Mouse (Mus musculus): ENCODE results near the gene Tril. TPM values are rescaled to one million over a fixed set of nuclear protein-coding genes. Genes with fewer than 3 reads are reported as not detected.

Gene Tril
- polyA plus RNA-seq (2014; fragmentation: Nextera tagmentation; extraction: Ambion mirVana): 5.3 and 5.5 TPM in 2 replicates

DNA sequence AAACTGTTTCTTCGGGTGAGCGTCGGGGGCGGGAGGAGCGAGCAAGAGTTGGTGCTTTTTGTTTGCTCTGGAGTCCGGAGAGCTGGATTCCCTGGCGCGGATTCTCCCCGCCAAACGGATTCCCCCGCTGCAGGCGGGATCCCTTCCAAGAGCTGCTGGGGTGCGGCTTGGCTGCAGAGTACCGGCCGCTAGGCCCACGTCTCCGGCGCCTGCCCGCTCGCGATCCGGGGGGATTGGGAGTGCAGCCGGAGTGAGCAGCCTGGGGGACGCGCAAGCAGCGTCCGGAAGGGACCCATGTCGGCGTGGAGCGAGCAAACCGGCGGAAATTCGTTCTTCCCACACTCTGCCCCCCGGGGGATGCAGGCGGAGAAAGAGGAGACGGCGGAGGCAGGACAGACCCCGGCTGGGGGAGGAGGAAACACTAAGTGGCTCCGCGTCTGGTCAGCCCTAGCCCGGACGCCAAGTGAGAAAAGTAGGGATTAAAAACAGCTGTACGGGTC lies at the start of gene Tril:
Gene Tril, minus strand, starts transcription at position 345 of the 500 bp plus-strand sequence.
- H3K9ac ChIP-seq (ENCODE audit: low read depth, low read length): peak within 1 kb of the TSS; percentile 76
- H3K27ac ChIP-seq (ENCODE audit: low read depth, low read length): peak within 1 kb of the TSS; percentile 50
- H3K36me3 ChIP-seq (ENCODE audit: control insufficient read depth, insufficient read depth, low read length): no peaks in the 10 kb centered on the region
- H3K4me3 ChIP-seq (ENCODE audit: low read depth, low read length): peak within 1 kb of the TSS; percentile 59
- peaks cover 48% of the 10 kb centered on the region for H3K27me3 ChIP-seq (ENCODE audit: control insufficient read depth, insufficient read depth, low read length)
- peak; percentile 40 for ATAC-seq (replicated peaks; ENCODE audit: insufficient number of reproducible peaks, low FRiP score, low TSS enrichment)
- H3K4me1 ChIP-seq (ENCODE audit: control insufficient read depth, insufficient read depth, low read length): peaks cover 22% of the 10 kb centered on the region
- WGBS (ENCODE audit: insufficient replicate concordance): under 1% methylated on average over 43 of the region's 43 CpGs
- H3K9me3 ChIP-seq (replicated peaks; ENCODE audit: control insufficient read depth, low read length): no peaks in the 10 kb centered on the region
- H3K4me2 ChIP-seq: peak within 1 kb of the TSS; percentile 87

DNA sequence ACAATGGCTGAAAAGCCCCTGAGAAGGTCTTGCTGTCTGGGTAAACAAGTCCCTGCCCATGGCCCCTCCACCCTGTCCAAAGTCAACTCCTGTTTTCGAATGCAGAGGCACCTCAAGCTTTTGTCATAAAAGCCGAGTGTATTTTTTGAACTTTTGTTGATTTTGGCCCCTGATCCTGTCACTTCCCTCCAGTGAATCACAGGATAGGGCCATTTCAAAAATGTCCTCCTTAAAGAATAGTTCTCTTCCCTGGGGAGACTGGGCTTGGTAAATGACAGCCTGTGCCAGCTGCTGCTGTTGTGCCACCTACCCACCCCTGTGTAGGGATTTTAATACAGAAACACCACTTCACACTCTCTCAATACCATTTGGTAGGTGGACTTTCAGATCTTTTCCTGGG lies 42.4 kb upstream of the Tril start:
- Histone ChIP-seq H3K27ac (ENCODE audit: low read depth, low read length) (no peak overlapping the region), H3K9me3 (replicated peaks; ENCODE audit: control insufficient read depth, low read length) (no peaks in the 10 kb centered on the region), H3K4me3 (ENCODE audit: low read depth, low read length) (no peak overlapping the region), H3K9ac (ENCODE audit: low read depth, low read length) (no peak overlapping the region), H3K4me1 (ENCODE audit: control insufficient read depth, insufficient read depth, low read length) (no peaks in the 10 kb centered on the region), H3K36me3 (ENCODE audit: control insufficient read depth, insufficient read depth, low read length) (no peaks in the 10 kb centered on the region), H3K27me3 (ENCODE audit: control insufficient read depth, insufficient read depth, low read length) (no peaks in the 10 kb centered on the region), H3K4me2 (no peak overlapping the region)
- 54% methylated on average over 2 of the region's 2 CpGs for WGBS (ENCODE audit: insufficient replicate concordance)
- no peak for ATAC-seq (replicated peaks; ENCODE audit: insufficient number of reproducible peaks, low FRiP score, low TSS enrichment)

DNA sequence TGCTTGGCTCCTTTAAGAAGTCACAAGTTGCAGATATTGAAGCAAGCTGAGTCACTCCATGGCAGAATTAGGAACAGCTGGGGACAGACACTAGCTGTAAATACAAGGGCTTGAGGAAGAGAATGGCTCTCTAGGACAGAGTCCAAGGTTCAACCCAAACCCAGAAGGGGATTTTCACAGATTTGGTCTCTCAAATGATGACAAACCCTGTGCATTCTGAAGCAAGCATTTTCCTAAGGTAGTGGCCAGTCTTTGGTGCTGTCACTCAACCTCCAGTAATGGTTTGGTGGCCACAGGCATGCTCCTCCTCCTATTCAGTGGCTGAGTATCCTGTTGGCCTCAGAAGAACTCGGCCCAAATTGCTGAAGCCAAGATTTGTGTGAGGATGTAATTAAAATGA lies 38.5 kb upstream of the Tril start:
- no peak overlapping the region for H3K4me3 ChIP-seq (ENCODE audit: low read depth, low read length)
- H3K4me2 ChIP-seq: no peak overlapping the region
- 47% methylated on average over 1 of the region's 1 CpGs for WGBS (ENCODE audit: insufficient replicate concordance)
- ATAC-seq (replicated peaks; ENCODE audit: insufficient number of reproducible peaks, low FRiP score, low TSS enrichment): no peak
- H3K27ac ChIP-seq (ENCODE audit: low read depth, low read length): no peak overlapping the region
- no peaks in the 10 kb centered on the region for H3K27me3 ChIP-seq (ENCODE audit: control insufficient read depth, insufficient read depth, low read length)
- no peaks in the 10 kb centered on the region for H3K36me3 ChIP-seq (ENCODE audit: control insufficient read depth, insufficient read depth, low read length)
- H3K9me3 ChIP-seq (replicated peaks; ENCODE audit: control insufficient read depth, low read length): no peaks in the 10 kb centered on the region
- no peaks in the 10 kb centered on the region for H3K4me1 ChIP-seq (ENCODE audit: control insufficient read depth, insufficient read depth, low read length)
- H3K9ac ChIP-seq (ENCODE audit: low read depth, low read length): no peak overlapping the region

DNA sequence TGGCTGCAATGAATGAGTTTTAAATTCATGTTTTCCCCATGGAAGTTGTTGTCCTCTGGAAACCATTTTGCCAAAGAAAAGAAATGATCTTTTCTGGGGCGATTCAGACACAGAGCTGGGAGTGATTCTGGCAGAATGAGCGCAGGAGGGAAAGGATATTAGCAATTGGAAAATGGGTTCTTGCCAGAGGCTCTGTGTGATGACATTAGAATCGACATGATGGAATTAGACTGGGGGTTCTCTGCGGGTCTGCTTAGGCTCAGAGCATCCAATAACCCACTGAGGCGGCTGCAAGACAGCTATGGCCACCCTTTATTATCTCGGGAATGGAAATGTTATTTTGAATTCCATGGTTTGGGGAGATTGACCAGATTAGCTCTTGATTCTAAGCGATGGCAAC lies 37.2 kb upstream of the Tril start:
- Histone ChIP-seq H3K9ac (ENCODE audit: low read depth, low read length) (no peak overlapping the region), H3K4me3 (ENCODE audit: low read depth, low read length) (no peak overlapping the region), H3K4me2 (no peak overlapping the region), H3K27me3 (ENCODE audit: control insufficient read depth, insufficient read depth, low read length) (no peaks in the 10 kb centered on the region), H3K36me3 (ENCODE audit: control insufficient read depth, insufficient read depth, low read length) (no peaks in the 10 kb centered on the region), H3K9me3 (replicated peaks; ENCODE audit: control insufficient read depth, low read length) (no peaks in the 10 kb centered on the region), H3K4me1 (ENCODE audit: control insufficient read depth, insufficient read depth, low read length) (no peaks in the 10 kb centered on the region), H3K27ac (ENCODE audit: low read depth, low read length) (no peak overlapping the region)
- 70% methylated on average over 7 of the region's 7 CpGs for WGBS (ENCODE audit: insufficient replicate concordance)
- no peak for ATAC-seq (replicated peaks; ENCODE audit: insufficient number of reproducible peaks, low FRiP score, low TSS enrichment)

DNA sequence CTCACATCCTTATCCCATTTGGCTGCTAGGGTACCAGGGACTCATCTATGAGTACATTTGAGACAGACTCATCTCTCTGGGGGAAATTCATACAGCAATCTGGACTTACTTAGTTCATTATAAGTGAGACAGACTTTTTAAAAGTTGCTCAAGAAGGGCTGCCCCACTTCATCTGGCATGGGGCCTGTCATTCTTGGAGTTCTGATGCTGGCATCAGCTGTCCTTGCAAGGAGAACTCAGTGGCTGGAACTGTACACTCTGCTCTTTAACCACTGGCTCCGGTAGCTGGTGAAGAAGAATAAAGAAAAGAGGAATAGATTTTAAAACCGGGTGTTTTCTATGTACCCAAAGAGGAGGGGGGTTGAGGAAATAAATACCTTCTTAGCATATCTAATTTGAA lies 36.1 kb upstream of the Tril start:
- H3K27ac ChIP-seq (ENCODE audit: low read depth, low read length): no peak overlapping the region
- no peak overlapping the region for H3K9ac ChIP-seq (ENCODE audit: low read depth, low read length)
- 75% methylated on average over 2 of the region's 2 CpGs for WGBS (ENCODE audit: insufficient replicate concordance)
- H3K4me3 ChIP-seq (ENCODE audit: low read depth, low read length): no peak overlapping the region
- no peak overlapping the region for H3K4me2 ChIP-seq
- H3K36me3 ChIP-seq (ENCODE audit: control insufficient read depth, insufficient read depth, low read length): no peaks in the 10 kb centered on the region
- H3K9me3 ChIP-seq (replicated peaks; ENCODE audit: control insufficient read depth, low read length): no peaks in the 10 kb centered on the region
- no peak for ATAC-seq (replicated peaks; ENCODE audit: insufficient number of reproducible peaks, low FRiP score, low TSS enrichment)
- no peaks in the 10 kb centered on the region for H3K27me3 ChIP-seq (ENCODE audit: control insufficient read depth, insufficient read depth, low read length)
- H3K4me1 ChIP-seq (ENCODE audit: control insufficient read depth, insufficient read depth, low read length): no peaks in the 10 kb centered on the region

DNA sequence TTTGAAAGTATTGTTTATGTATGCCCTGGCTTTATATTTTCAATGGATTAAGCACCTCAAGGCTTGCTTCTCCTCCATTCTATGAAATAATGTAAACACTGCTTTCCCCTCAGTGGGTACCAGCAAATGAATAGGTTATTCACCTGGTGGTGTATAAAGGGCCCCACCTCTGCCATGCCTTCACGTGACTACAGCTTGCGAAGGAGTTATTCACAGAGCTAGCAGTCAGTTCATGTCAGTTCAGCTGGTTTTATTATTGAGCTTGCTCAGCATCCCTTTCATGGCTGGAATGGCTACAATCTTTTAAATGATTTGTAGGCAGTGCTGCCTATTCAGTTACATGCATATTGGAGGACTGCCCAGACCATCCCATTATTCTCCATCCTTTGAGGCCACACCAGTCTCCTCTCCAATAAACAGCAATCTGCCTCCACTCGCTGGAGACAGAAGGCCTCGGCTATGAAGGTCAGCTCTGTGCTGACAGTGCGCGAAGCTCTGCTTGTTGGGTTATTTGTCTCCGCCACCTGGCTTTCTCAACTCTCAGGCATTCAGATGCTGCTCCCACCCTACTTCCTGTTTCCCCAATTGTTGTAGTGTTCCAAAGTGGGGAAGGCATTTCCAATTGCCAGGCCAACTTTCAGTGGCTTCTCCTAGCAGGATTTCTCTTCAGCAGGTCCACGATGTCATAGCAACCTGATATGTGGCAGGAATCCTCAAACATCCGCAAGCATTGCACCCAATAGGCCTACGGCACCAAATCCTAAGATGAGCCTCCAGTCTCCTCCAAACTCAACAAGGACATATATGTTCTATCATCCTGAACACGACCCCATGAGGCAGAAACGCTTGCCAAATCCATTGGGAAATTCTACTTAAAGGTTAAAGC lies 34.6 kb upstream of the Tril start:
- H3K27ac ChIP-seq (ENCODE audit: low read depth, low read length): no peak overlapping the region
- H3K4me1 ChIP-seq (ENCODE audit: control insufficient read depth, insufficient read depth, low read length): no peaks in the 10 kb centered on the region
- H3K36me3 ChIP-seq (ENCODE audit: control insufficient read depth, insufficient read depth, low read length): no peaks in the 10 kb centered on the region
- H3K9ac ChIP-seq (ENCODE audit: low read depth, low read length): no peak overlapping the region
- no peak overlapping the region for H3K4me3 ChIP-seq (ENCODE audit: low read depth, low read length)
- H3K27me3 ChIP-seq (ENCODE audit: control insufficient read depth, insufficient read depth, low read length): no peaks in the 10 kb centered on the region
- no peak for ATAC-seq (replicated peaks; ENCODE audit: insufficient number of reproducible peaks, low FRiP score, low TSS enrichment)
- no peak overlapping the region for H3K4me2 ChIP-seq
- H3K9me3 ChIP-seq (replicated peaks; ENCODE audit: control insufficient read depth, low read length): no peaks in the 10 kb centered on the region
- WGBS (ENCODE audit: insufficient replicate concordance): 81% methylated on average over 12 of the region's 12 CpGs

DNA sequence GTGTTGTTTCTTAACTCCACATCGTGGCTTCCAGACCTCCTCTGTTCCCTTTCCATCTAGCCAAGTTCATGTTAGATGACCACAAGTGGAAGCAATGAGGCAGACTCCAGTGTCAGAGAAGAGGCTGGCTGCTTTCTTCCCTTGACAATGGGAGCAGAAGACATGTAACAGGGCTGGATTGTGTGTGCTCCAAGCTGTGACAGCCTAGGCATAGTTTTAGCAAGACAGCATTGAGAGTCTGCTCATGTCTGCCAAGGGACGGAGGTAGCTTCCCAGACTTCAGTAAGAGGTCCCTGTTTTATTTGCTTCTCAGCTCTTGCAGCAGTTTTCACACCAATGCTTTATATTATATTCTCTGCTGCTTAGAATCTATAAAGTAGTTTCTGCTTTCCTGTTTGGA lies 33.6 kb upstream of the Tril start:
- Histone ChIP-seq H3K27me3 (ENCODE audit: control insufficient read depth, insufficient read depth, low read length) (no peaks in the 10 kb centered on the region), H3K27ac (ENCODE audit: low read depth, low read length) (no peak overlapping the region), H3K4me2 (no peak overlapping the region), H3K9ac (ENCODE audit: low read depth, low read length) (no peak overlapping the region), H3K36me3 (ENCODE audit: control insufficient read depth, insufficient read depth, low read length) (no peaks in the 10 kb centered on the region), H3K4me1 (ENCODE audit: control insufficient read depth, insufficient read depth, low read length) (no peaks in the 10 kb centered on the region), H3K9me3 (replicated peaks; ENCODE audit: control insufficient read depth, low read length) (no peaks in the 10 kb centered on the region), H3K4me3 (ENCODE audit: low read depth, low read length) (no peak overlapping the region)
- ATAC-seq (replicated peaks; ENCODE audit: insufficient number of reproducible peaks, low FRiP score, low TSS enrichment): no peak
- 82% methylated on average over 2 of the region's 2 CpGs for WGBS (ENCODE audit: insufficient replicate concordance)

DNA sequence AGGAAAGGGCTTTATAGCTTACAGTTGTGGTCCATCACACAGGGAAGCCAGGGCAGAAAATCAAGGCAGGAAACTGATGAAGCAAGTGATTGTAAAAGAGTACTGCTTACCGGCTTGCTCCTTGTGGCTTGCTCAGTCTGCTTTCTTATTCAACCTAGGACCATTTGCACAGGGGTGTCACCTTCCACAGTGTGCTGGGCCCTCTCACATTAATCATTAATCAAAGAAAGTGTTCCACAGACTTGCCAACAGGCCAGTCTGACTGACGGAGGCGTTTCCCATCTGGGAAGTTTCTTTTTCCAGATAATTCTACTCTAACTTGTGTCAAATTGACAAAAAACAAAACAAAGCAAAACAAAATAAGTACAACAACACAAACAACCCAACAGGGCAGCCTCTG lies 32.9 kb upstream of the Tril start:
- no peak for ATAC-seq (replicated peaks; ENCODE audit: insufficient number of reproducible peaks, low FRiP score, low TSS enrichment)
- H3K27ac ChIP-seq (ENCODE audit: low read depth, low read length): no peak overlapping the region
- 56% methylated on average over 3 of the region's 3 CpGs for WGBS (ENCODE audit: insufficient replicate concordance)

DNA sequence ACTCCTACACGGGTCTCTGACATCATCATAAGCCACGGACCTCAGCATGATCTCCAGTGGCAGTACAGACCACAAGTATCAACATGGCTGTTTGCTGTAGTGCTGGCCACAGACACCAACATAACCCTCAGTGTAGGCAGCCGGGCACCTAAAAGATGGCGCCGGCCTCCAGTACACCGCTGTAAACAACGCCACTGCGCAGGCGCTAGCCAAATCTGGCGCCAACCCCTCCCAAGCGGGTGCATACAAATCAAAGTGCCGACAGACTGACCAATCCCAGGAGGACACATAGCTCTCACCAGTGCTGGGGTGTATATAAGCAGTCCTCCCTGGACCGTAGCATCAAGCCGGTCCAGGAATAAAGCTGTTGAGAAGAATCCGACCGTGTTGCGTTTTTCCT lies 24.0 kb upstream of the Tril start:
- 92% methylated on average over 17 of the region's 17 CpGs for WGBS (ENCODE audit: insufficient replicate concordance)
- ATAC-seq (replicated peaks; ENCODE audit: insufficient number of reproducible peaks, low FRiP score, low TSS enrichment): no peak

More for the DNA sequence above, 32.9 kb upstream of the Tril start:
- Histone ChIP-seq H3K4me2 (no peak overlapping the region), H3K9me3 (replicated peaks; ENCODE audit: control insufficient read depth, low read length) (no peaks in the 10 kb centered on the region), H3K27me3 (ENCODE audit: control insufficient read depth, insufficient read depth, low read length) (no peaks in the 10 kb centered on the region), H3K36me3 (ENCODE audit: control insufficient read depth, insufficient read depth, low read length) (no peaks in the 10 kb centered on the region), H3K4me1 (ENCODE audit: control insufficient read depth, insufficient read depth, low read length) (no peaks in the 10 kb centered on the region), H3K9ac (ENCODE audit: low read depth, low read length) (no peak overlapping the region), H3K4me3 (ENCODE audit: low read depth, low read length) (no peak overlapping the region)

More for the DNA sequence above, 24.0 kb upstream of the Tril start:
- no peaks in the 10 kb centered on the region for H3K36me3 ChIP-seq (ENCODE audit: control insufficient read depth, insufficient read depth, low read length)
- no peak overlapping the region for H3K27ac ChIP-seq (ENCODE audit: low read depth, low read length)
- no peaks in the 10 kb centered on the region for H3K4me1 ChIP-seq (ENCODE audit: control insufficient read depth, insufficient read depth, low read length)
- H3K9ac ChIP-seq (ENCODE audit: low read depth, low read length): no peak overlapping the region
- no peaks in the 10 kb centered on the region for H3K9me3 ChIP-seq (replicated peaks; ENCODE audit: control insufficient read depth, low read length)
- H3K27me3 ChIP-seq (ENCODE audit: control insufficient read depth, insufficient read depth, low read length): no peaks in the 10 kb centered on the region
- no peak overlapping the region for H3K4me3 ChIP-seq (ENCODE audit: low read depth, low read length)
- no peak overlapping the region for H3K4me2 ChIP-seq
